Mouse (Mus musculus) heart, postnatal 10 days (tissue): Measurements from ENCODE around the gene Ddx43. TPM values are rescaled to one million over a fixed set of nuclear protein-coding genes. Genes with fewer than 3 reads are reported as not detected.

ENCODE experiments used
- DNase-seq, 2 experiments: peaks; one replicate each; pipeline ENCODE4 v3.0.0; 2021
- intact Hi-C: fragments of 180-260 bp; cut with DNase I; formaldehyde crosslinking; loops from one replicate; pipeline ENCODE4 v1.15.1; 2025
- total RNA-seq, 2 experiments: library from RNA; stranded (reverse); gene quantifications; 2 replicates each; pipeline ENCODE4 v1.2.3; 2021

The Ddx43 gene
- total RNA-seq, 2 experiments from 2014 or later: not detected

- no peak for DNase-seq
- intact Hi-C loops: no loop called here
These were observed 24.1 kb upstream of the Ddx43 start for GRCm38 (mm10) chr9:78371441-78371840.

DNA sequence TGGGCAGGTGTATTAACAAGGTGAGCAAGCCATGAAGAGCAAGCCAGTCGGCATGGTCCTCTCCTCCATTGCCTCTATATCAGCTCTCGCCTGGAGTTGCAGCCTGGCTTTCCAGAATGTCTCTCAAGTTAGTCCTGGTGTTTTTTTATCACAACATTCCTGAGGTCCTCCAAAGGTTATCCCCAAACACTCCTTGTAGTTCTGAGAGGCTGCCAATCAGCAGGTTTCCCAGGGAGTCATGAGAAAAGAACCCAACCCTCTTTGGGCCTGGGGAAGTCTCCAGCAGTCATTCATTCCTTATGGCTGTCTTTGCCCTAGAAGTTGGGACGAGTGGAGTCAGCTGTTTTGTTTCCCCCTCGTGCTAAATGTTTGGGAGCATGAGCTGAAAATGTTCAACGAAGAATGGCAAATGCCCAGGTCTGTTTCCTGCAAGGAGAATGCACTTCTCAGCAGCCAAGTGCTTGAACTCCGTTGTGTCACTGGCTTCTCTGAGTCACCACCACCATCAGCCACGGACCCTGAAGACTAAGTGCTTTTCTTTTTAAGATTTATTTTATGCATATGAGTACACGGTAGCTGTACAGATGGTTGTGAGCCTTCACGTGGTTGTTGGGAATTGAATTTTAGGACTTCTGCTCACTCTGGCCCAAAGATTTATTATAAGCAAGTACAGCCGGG, 22.6 kb upstream of the Ddx43 start:
- intact Hi-C loops: no loop called here

GRCm38 (mm10) chr9:78374397-78374796, 21.2 kb upstream of the Ddx43 start:
- no peak for DNase-seq
- intact Hi-C loops: no loop called here

More for the DNA sequence above, 22.6 kb upstream of the Ddx43 start:
- DNase-seq: no peak

GRCm38 (mm10) chr9:78374885-78375389, 20.6 kb upstream of the Ddx43 start:
- intact Hi-C loops: no loop called here
- DNase-seq: no peak

GRCm38 (mm10) chr9:78375486-78375885, 20.1 kb upstream of the Ddx43 start:
- DNase-seq: no peak
- intact Hi-C loops: no loop called here

DNA sequence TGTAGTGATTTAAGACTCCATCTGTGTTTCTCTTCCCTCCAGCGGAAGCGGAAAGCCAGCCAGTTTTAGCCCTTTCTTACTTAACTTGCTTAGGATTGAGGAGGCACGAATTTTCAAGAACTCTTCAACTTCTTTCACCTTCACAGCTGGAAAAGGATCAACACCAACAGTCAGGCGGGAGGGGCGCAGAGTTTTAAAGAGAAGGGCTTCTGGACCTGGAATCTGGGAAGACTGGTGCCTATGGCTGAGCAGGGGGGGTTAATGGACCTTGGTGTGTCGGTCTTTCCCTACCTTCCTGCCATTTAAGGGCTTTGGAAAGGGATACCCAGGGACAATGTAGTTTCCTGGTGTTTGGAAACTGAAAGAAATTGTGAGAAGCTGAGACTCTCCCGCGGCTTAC, 18.0 kb upstream of the Ddx43 start:
- intact Hi-C loops: no loop called here

GRCm38 (mm10) chr9:78378113-78378785, 17.3 kb upstream of the Ddx43 start, which contains the start of gene Ooep:
TSS of gene Ooep (minus strand) at chr9:78378725.
- intact Hi-C loops: no loop called here
- DNase-seq: peak in 1 of 2 experiments; percentile 7

More for the DNA sequence above, 18.0 kb upstream of the Ddx43 start:
- no peak for DNase-seq

GRCm38 (mm10) chr9:78385893-78386292, 9.7 kb upstream of the Ddx43 start:
- no peak for DNase-seq
- intact Hi-C loops: no loop called here

DNA sequence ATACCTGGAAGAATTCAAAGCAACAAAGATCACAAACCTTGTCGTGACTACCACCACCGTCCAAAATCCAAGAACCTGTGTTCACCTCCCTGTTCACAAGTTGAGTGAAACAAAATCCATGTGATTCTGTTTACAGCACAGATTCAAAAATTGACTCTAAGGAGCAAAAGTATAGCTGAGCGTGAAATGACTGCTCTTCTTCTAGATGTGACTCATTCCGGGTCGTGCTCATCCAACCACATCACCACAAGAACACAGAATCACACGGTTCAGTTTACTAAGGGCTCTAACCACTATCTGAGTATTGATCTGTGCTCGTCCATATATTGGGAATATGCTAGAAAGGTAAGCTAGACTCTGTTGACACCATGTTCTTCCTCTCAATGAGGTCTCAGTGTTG, 8.6 kb upstream of the Ddx43 start:
- intact Hi-C loops: no loop called here
- DNase-seq: no peak

- DNase-seq: no peak
- intact Hi-C loops: no loop called here
These were observed 5.6 kb upstream of the Ddx43 start for GRCm38 (mm10) chr9:78389981-78390380.

DNA sequence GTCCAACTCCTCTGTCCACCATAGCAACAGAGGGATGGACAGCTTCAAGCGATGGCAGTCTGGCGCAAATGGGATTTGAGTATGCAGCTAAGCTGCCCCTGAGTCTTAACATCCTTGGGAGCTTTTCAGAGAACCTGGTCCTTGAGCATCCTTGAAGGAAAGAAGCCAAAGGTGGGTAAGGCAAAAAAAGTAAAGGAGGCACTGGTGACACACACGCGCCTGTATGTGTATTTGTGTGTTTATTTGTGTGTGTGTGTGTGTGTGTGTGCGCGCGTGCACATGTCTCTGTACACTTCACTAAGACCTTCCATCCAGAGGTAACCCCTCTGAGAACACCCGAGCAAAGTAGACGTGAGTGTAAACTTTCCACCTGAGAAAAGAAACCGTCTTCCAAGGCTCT, 1.8 kb upstream of the Ddx43 start:
- no peak for DNase-seq
- intact Hi-C loops: no loop called here

GRCm38 (mm10) chr9:78394602-78395001, 975 bp upstream of the Ddx43 start:
- DNase-seq: no peak
- intact Hi-C loops: no loop called here

DNA sequence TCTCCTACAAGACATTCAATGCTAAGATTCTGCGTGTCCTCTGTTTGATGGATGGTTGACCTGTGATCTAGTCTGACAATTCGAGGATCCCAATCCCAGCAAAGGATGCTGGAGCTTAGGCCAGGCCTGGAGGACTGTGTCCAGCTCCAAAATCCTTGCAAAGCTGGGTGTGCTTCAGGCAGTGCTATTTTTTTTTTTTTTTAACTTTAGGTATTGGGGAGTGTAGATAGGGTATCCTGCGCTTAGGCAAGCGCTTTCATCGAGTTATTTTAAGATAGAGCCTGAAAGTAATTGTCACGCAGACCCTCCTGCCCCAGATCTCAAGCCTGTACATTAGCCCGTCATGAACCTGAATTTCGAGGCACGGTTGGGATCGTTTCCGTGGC, 340 bp upstream of the Ddx43 start:
- intact Hi-C loops: no loop called here
- DNase-seq: no peak

DNA sequence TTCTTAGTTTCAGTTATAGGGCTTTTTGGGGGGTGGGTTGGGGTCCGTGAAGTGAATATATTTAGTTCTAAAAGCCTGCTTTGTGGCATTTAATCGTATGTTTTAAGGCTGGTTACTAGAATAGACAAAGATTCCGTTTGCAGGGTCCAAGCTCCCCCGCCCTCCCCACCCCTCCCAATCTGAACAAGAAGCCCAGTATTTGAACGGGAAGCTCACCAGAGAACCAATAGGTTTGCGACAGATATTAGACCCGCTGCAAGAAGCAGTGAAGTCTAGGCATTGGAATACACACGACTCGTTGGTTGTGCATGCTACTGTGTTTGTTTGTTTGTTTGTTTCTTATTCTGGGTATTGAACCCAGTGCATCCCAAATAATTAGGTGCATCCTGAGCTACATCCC, 940 bp downstream of the Ddx43 start:
- intact Hi-C loops: no loop called here
- DNase-seq: no peak

DNA sequence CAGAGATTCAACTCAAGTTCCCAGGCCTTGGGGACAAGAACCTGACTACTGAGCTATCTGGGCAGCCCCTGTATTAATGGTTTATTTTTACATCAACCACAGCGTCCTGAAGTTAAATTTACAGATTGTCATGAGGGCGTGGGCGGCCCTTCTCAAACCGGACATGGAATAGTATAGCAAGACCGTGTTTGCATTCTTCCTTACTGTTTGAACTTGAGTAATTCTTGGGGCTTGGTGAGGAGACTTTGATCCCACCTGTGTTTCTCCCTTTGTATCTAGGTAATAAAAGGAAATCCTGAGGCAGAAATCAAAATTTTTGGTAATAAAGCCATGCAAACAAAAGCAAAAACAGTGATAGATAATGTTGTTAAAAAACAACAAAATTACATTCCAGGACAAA, 5.0 kb downstream of the Ddx43 start:
- intact Hi-C loops: no loop called here
- DNase-seq: no peak

DNA sequence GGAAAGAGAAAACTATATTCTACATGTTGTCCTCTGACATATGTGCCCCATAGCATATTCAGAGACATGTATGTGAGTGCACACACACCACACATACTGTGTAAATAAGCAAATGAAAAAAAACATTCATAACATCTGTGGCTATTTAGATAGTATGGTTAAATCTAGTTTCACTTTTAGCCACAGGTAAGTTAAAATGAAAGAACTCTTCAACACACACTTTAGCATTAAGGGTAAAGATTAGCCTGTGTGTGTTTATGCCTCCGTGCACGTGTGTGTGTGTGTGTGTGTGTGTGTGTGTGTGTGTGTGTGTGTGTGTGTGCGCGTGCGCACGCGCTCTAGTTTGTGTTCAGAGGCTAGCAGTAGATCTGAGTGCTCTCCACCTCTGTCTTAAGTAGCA, 6.0 kb downstream of the Ddx43 start:
- no peak for DNase-seq
- intact Hi-C loops: no loop called here

- intact Hi-C loops: no loop called here
- no peak for DNase-seq
These were observed 31.8 kb downstream of the Ddx43 start for GRCm38 (mm10) chr9:78427362-78427781.

DNA sequence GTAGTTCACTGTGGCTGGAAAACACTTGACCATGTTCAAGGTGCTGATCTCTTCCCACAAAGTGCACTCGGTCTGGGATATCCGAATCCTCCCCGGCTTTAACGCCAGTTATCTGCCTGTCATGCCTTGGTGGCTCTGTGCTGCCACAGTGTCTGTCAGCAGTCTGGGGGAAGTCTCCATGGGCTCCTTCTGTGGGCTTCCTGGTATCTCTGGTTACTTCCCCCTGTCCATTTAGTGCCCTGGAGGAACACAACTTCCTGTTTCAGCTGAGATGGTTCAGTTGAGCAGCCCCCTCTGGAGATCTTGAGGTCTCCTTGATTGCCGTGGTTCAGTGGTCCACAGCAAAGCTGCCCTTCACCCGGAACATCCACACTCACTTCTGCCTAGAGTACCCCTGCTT, 32.6 kb downstream of the Ddx43 start:
- DNase-seq: peak in 1 of 2 experiments; percentile 6

GRCm38 (mm10) chr9:78428870-78429432, 33.4 kb downstream of the Ddx43 start:
- DNase-seq: no peak
- intact Hi-C loops: no loop called here

More for the DNA sequence above, 32.6 kb downstream of the Ddx43 start:
- intact Hi-C loops: no loop called here

DNA sequence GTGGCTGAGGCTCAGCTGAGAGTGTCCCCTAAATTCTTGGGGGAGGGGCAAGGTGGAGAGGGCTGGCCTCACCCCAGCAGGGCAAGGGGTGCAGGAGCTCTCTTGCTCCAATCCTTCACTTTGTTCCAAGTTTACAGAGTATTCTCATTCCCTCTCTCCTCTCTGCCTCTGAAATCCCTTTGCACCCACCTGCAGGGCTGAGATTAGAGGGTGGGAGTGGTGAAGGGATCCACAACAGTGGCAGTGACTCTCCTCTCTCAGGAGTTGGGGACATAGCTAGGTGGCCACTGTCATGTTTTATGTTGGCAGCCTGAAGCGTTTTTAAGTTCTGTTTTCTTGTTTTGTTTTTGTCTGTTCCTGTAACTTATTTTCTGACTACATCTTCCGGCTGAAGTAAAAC, 34.0 kb downstream of the Ddx43 start:
- intact Hi-C loops: no loop called here
- no peak for DNase-seq

DNA sequence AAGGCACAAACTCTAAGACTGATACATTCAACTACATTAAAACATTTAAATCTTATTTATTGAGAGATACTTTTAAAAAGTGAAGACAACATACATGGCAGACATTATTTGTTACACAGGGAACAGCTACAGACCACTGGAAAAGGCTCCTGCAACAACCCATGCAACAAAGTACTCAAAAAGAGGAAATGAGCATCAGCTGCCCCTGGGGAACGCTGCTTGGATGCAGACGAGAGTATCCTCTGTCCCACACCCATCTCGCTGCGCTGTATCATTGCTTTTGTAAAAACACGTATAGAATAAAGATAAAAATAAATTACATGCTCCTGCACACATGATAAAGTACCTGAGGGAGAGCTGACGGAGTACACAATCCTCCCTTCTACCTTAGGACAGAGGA, 34.9 kb downstream of the Ddx43 start:
- DNase-seq: no peak
- intact Hi-C loops: no loop called here

DNA sequence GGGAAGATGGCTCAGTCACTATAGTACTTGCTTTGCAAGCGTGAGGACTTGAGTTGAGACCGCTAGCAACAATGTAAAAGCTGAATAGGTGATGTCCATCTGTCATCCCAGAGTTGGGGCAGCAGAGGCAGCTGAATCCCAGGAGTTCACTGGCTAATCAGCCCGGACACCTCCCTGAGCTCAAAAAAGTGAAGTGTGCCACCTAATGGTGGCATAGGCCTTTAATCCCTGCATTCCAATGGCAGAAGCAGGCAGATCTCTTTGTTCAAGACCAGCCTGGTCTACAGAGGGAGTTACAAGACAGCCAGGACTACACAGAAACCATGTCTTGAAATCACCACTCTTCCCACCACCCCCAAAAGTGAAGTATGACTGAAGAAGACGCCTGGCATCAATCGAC, 36.9 kb downstream of the Ddx43 start:
- no peak for DNase-seq
- intact Hi-C loops: no loop called here
